Mouse (Mus musculus) heart, postnatal 0 days (tissue): ENCODE results near the gene Sdk2.

Source experiments
- CTCF ChIP-seq: IDR thresholded peaks from 2 replicates; pipeline ENCODE4 v1.5.1; 2016; ENCODE audit warnings: antibody characterized with exemption, control low read depth, low read depth
- EP300 ChIP-seq: IDR thresholded peaks from 2 replicates; pipeline ENCODE4 v1.6.1; 2016; ENCODE audit warnings: antibody characterized with exemption, low read depth

DNA sequence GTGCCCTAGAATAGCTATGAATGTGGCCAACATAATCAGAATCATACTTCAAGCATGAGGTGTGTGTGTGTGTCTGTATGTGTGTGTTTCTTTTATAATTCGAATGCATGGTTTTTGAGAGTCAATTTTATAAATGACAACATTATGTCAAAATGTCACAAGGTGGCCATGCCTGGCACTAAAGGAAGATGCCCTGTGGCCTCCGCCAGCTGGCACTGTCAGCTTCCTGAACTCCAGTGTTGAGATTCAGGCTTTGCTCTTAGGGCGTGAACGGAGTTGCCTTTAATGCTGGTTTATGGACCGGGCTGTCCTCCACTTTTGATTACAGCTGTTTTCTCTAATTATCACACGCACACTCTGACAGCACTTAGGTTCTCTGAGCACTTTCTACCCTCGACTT, 164.9 kb downstream of the Sdk2 start:
- TF ChIP-seq CTCF = no peak
- TF ChIP-seq EP300 = no peak
